Mouse (Mus musculus): Measurements from ENCODE around the gene Pde6g.

GRCm38 (mm10) chr11:120447179-120447578 is 6.1 kb downstream of the Pde6g start:
- TF ChIP-seq CTCF (IDR thresholded peaks at IDR 0.05; ENCODE audit: low read depth), result no peak
- no peak for TF ChIP-seq EP300 (optimal IDR thresholded peaks at IDR 0.05)
